Mouse (Mus musculus) liver, embryonic 12.5 days (tissue): ENCODE results near the gene Atp2a2. TPM values are rescaled to one million over a fixed set of nuclear protein-coding genes. Genes with fewer than 3 reads are reported as not detected.

Experiments used
- ATAC-seq: fragments of 200-750 bp; cut with Nextera tagmentation; 2 replicates; pipeline ENCODE4 v1.8.0; 2017; ENCODE audit warnings: moderate number of reproducible peaks, mild to moderate bottlenecking, moderate library complexity
- H3K27ac ChIP-seq: fragments of 300-500 bp; sonication (generic); 2 replicates; pipeline ENCODE4 v1.5.1; 2016; ENCODE audit warnings: mild to moderate bottlenecking
- H3K27me3 ChIP-seq: fragments of 300-500 bp; sonication (generic); replicated peaks from 2 replicates; pipeline ENCODE4 v1.6.1; 2016; ENCODE audit warnings: mild to moderate bottlenecking, moderate library complexity
- H3K36me3 ChIP-seq: fragments of 300-500 bp; sonication (generic); 2 replicates; pipeline ENCODE4 v1.6.1; 2016; ENCODE audit warnings: mild to moderate bottlenecking, moderate library complexity
- H3K4me1 ChIP-seq: fragments of 300-500 bp; sonication (generic); 2 replicates; pipeline ENCODE4 v1.6.1; 2016
- H3K4me2 ChIP-seq: fragments of 300-500 bp; sonication (generic); 2 replicates; pipeline ENCODE4 v1.6.1; 2016; ENCODE audit warnings: mild to moderate bottlenecking, moderate library complexity
- H3K4me3 ChIP-seq: fragments of 300-500 bp; sonication (generic); 2 replicates; pipeline ENCODE4 v1.5.1; 2016; ENCODE audit warnings: mild to moderate bottlenecking, moderate library complexity
- H3K9ac ChIP-seq: fragments of 300-500 bp; sonication (generic); 2 replicates; pipeline ENCODE4 v1.6.1; 2016; ENCODE audit warnings: mild to moderate bottlenecking, moderate library complexity
- H3K9me3 ChIP-seq: fragments of 300-500 bp; sonication (generic); replicated peaks from 2 replicates; pipeline ENCODE4 v1.6.1; 2016; ENCODE audit warnings: mild to moderate bottlenecking, moderate library complexity
- WGBS: fragments of 180-500 bp; shearing (Covaris S2); methylation state at CpG from one replicate; pipeline ENCODE4 v1.1.7; 2016; ENCODE audit not compliant: insufficient replicate concordance; 5-methylcytosine and 5-hydroxymethylcytosine counted together
- polyA plus RNA-seq: library from polyadenylated mRNA; unstranded; fragments of >200 nt; fragmentation: Nextera tagmentation; extraction: Ambion mirVana; gene quantifications from 2 replicates; pipeline ENCODE4 v1.2.1, GENCODE M21; 2016

Atp2a2 gene
- polyA plus RNA-seq, 1 experiment from 2014 or later, result 44.2 TPM

DNA sequence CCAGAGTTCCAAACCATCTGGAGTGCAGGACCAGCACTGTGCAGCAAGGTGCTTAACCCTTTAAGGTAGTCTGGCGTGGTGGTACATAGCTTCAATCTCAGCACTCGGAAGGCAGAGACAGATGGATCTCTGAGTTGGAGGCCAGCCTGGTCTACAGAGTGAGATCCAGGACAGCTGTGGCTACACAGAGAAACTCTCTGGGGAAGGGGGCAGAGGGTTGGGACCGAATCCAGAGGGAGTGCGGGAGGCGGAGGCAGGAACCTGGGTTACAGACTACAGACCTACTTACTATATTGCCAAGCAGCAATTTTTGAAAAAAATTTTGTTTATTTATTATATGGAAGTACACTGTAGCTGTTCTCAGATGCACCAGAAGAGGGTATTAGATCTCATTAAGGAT lies 87.7 kb downstream of the Atp2a2 start:
- Histone ChIP-seq H3K27ac (no peak overlapping the region), H3K4me1 (0 out of 2 replicates have a peak, but pooled peaks cover 6% of the 10 kb centered on the region), H3K36me3 (peaks cover 13% of the 10 kb centered on the region), H3K4me3 (no peak overlapping the region), H3K9ac (no peak overlapping the region), H3K4me2 (no peak overlapping the region), H3K9me3 (no peaks in the 10 kb centered on the region), H3K27me3 (no peaks in the 10 kb centered on the region)
- WGBS, result 83% methylated on average over 5 of the region's 5 CpGs
- no peak for ATAC-seq

- WGBS, result 54% methylated on average over 6 of the region's 6 CpGs
- H3K4me3 ChIP-seq, result no peak overlapping the region
- 0 out of 2 replicates have a peak, but pooled peaks cover 6% of the 10 kb centered on the region for H3K4me1 ChIP-seq
- H3K36me3 ChIP-seq, result peaks cover 14% of the 10 kb centered on the region
- no peaks in the 10 kb centered on the region for H3K27me3 ChIP-seq
- no peak overlapping the region for H3K4me2 ChIP-seq
- ATAC-seq, result no peak
- H3K9ac ChIP-seq, result no peak overlapping the region
- H3K27ac ChIP-seq, result no peak overlapping the region
- no peaks in the 10 kb centered on the region for H3K9me3 ChIP-seq
Observed at GRCm38 (mm10) chr5:122412826-122413225, 89.2 kb downstream of the Atp2a2 start.

- no peak overlapping the region for H3K4me2 ChIP-seq
- no peak for ATAC-seq
- no peak overlapping the region for H3K4me3 ChIP-seq
- 69% methylated on average over 5 of the region's 5 CpGs for whole genome bisulfite sequencing
- H3K27me3 ChIP-seq, result no peaks in the 10 kb centered on the region
- H3K4me1 ChIP-seq, result 0 out of 2 replicates have a peak, but pooled peaks cover 6% of the 10 kb centered on the region
- no peak overlapping the region for H3K27ac ChIP-seq
- no peak overlapping the region for H3K9ac ChIP-seq
- peaks cover 22% of the 10 kb centered on the region for H3K36me3 ChIP-seq
- no peaks in the 10 kb centered on the region for H3K9me3 ChIP-seq
Observed at GRCm38 (mm10) chr5:122411892-122412291, 90.1 kb downstream of the Atp2a2 start.

GRCm38 (mm10) chr5:122409692-122410645 lies 92.1 kb downstream of the Atp2a2 start:
- Histone ChIP-seq H3K4me3 (no peak overlapping the region), H3K9ac (no peak overlapping the region), H3K27ac (no peak overlapping the region), H3K36me3 (peaks cover 42% of the 10 kb centered on the region), H3K4me1 (0 out of 2 replicates have a peak, but pooled peaks cover 6% of the 10 kb centered on the region), H3K4me2 (no peak overlapping the region), H3K27me3 (no peaks in the 10 kb centered on the region), H3K9me3 (0 out of 2 replicates have a peak, but pooled peaks cover 4% of the 10 kb centered on the region)
- 84% methylated on average over 19 of the region's 19 CpGs for WGBS
- ATAC-seq, result no peak

GRCm38 (mm10) chr5:122405537-122405936 lies 96.5 kb downstream of the Atp2a2 start:
- WGBS, result 86% methylated on average over 10 of the region's 10 CpGs
- Histone ChIP-seq H3K9me3 (0 out of 2 replicates have a peak, but pooled peaks cover 4% of the 10 kb centered on the region), H3K27me3 (no peaks in the 10 kb centered on the region), H3K4me1 (peaks cover 6% of the 10 kb centered on the region), H3K4me3 (no peak overlapping the region), H3K4me2 (no peak overlapping the region), H3K36me3 (peaks cover 85% of the 10 kb centered on the region), H3K9ac (no peak overlapping the region), H3K27ac (no peak overlapping the region)
- no peak for ATAC-seq

Other genes with a start within 250 kb of the Atp2a2 start
- gene Tctn1, start 237.8 kb downstream of the Atp2a2 start, polyA plus RNA-seq, result 1.2 and 1.7 TPM in 2 replicates
- 6.1 and 6.8 TPM in 2 replicates for gene Pptc7, start 217.9 kb downstream of the Atp2a2 start, polyA plus RNA-seq
- 4.7 and 6.1 TPM in 2 replicates for gene Rad9b, start 148.0 kb downstream of the Atp2a2 start, polyA plus RNA-seq
- 133 and 137 TPM in 2 replicates for gene Vps29, start 147.9 kb downstream of the Atp2a2 start, polyA plus RNA-seq
- gene Gpn3, start 130.3 kb downstream of the Atp2a2 start, polyA plus RNA-seq, result 80.3 and 85.1 TPM in 2 replicates
- gene Fam216a, start 129.9 kb downstream of the Atp2a2 start, polyA plus RNA-seq, result 29.6 and 31.6 TPM in 2 replicates
- gene Arpc3, start 110.3 kb downstream of the Atp2a2 start, polyA plus RNA-seq, result 101 and 103 TPM in 2 replicates
- gene Anapc7, start 80.5 kb downstream of the Atp2a2 start, polyA plus RNA-seq, result 23.3 and 23.9 TPM in 2 replicates
- gene Ift81, start 112.3 kb upstream of the Atp2a2 start, polyA plus RNA-seq, result 4.6 and 7.0 TPM in 2 replicates
- 1.1 and 1.2 TPM in 2 replicates for gene P2rx7, start 141.7 kb upstream of the Atp2a2 start, polyA plus RNA-seq
- gene P2rx4, start 205.3 kb upstream of the Atp2a2 start, polyA plus RNA-seq, result 25.6 and 27.1 TPM in 2 replicates